Mouse (Mus musculus): ENCODE measurements around the gene Rd3l.

- no peak for TF ChIP-seq CTCF (IDR thresholded peaks at IDR 0.05; ENCODE audit: low read depth, low read length)
- TF ChIP-seq GATA2 (IDR thresholded peaks at IDR 0.05; ENCODE audit: borderline replicate concordance, low read depth, low read length), result no peak
- TF ChIP-seq TAL1 (conservative IDR thresholded peaks at IDR 0.05; ENCODE audit: low read depth, low read length), result no peak
- TF ChIP-seq POLR2AphosphoS5 (IDR thresholded peaks at IDR 0.05; ENCODE audit: insufficient replicate concordance, low read depth, low read length), result no peak
- TF ChIP-seq GATA1 (IDR thresholded peaks at IDR 0.05; ENCODE audit: borderline replicate concordance, low read length), result no peak
Measured at GRCm38 (mm10) chr12:111950486-111950885, 30.6 kb downstream of the Rd3l start.

Measured in G1E (cell line).